Mouse (Mus musculus): ENCODE data around the gene Utp6.

DNA sequence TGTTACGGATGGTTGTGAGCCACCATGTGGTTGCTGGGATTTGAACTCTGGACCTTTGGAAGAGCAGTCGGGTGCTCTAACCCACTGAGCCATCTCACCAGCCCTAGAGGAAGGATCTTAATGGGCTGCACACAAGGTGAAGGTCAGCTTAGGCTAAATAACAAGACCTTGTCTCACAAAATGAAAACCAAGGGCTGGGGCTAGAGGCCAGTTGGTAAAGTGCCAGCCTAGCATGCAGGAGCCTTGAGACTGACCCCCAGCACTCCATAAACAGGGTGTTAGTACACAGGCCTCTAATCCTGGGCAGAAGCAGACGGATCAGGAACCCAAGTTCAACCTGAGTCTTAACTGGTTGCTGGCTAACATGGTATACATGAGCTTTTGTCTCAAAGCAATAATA, 25.7 kb upstream of the Utp6 start:
- TF ChIP-seq POLR2A (IDR thresholded peaks at IDR 0.05; ENCODE audit: borderline replicate concordance, low read depth, low read length) (no peak), CTCF (IDR thresholded peaks at IDR 0.05; ENCODE audit: low read depth, low read length) (no peak)

Measured in bone marrow macrophage, adult 2 months (primary cell).